Comparison of ENCODE assay signal across 22 mouse cellular contexts in the genomic region with DNA sequence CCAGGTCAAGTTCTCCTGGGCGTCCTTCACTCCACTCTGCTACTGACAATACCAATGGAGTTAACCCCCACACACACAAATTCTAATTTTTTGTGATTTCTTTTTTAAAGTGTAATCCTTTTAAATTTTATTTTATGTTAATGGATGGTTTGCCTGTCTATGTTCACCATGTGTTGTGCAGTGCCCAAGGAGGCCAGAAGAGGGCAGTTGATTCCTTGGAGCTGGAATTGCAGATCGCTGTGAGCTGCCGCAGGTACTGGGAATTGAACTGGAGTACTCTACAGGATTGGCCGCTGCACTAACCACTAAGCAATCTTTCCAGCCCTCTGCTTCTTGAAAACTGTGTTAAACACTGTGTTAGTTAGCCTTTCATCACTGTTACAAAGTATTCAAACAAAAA. TPM values are rescaled to one million over a fixed set of nuclear protein-coding genes. Genes with fewer than 3 reads are reported as not detected.
"Had no signal": no experiment of that assay in that cellular context is flagged by ENCODE, and none has a peak within 500 bp of the region (broad histone marks: within the 10 kb centered on the region; RNA-seq: fewer than 3 reads in every experiment).

No protein-coding gene starts in this region.

- ATAC-seq: intestine, postnatal 0 days had no signal

- H3K9ac ChIP-seq: liver, embryonic 13.5 days; lung, embryonic 14.5 days had no signal

- H3K4me3 ChIP-seq: left cerebral cortex, adult 2 months; limb, embryonic 10.5 days; liver, embryonic 13.5 days; midbrain, embryonic 10.5 days had no signal

- H3K9me3 ChIP-seq: limb, embryonic 10.5 days; liver, embryonic 13.5 days; midbrain, embryonic 10.5 days had no signal

- H3K27me3 ChIP-seq: liver, embryonic 13.5 days had no signal

- H3K4me1 ChIP-seq: limb, embryonic 10.5 days; liver, embryonic 13.5 days; midbrain, embryonic 10.5 days had no signal

- H3K36me3 ChIP-seq: limb, embryonic 10.5 days; liver, embryonic 13.5 days; midbrain, embryonic 10.5 days had no signal

- DNase-seq: kidney, adult 8-10 months; kidney, postnatal 36 days; liver, embryonic 13.5 days; lung, embryonic 14.5 days; lung, postnatal 10 days; lung, postnatal 4 days; midbrain, embryonic 14.5 days; right cerebral cortex, adult 18-20 months; right cerebral cortex, postnatal 25 days; thymus, postnatal 14 days had no signal

- H3K4me2 ChIP-seq: liver, embryonic 13.5 days; lung, embryonic 14.5 days had no signal

- H3K27ac ChIP-seq: left cerebral cortex, adult 2 months; limb, embryonic 10.5 days; liver, embryonic 13.5 days; midbrain, embryonic 10.5 days; stomach, postnatal 0 days had no signal

RNA-seq across cellular contexts. Expression of a gene that starts 13.5 kb away (rescaled TPM):
- total RNA-seq: layer of hippocampus, adult 8-10 months; layer of hippocampus, postnatal 25 days; left cerebral cortex, adult 2 months; left cerebral cortex, postnatal 14 days; megakaryocyte, adult 5-6 weeks had no signal
- polyA plus RNA-seq: intestine, postnatal 0 days; limb, embryonic 10.5 days; liver, embryonic 13.5 days; lung, embryonic 14.5 days; midbrain, embryonic 10.5 days; midbrain, embryonic 14.5 days; neural tube, embryonic 14.5 days; small intestine, adult 2 months; stomach, postnatal 0 days; urinary bladder, adult 2 months had no signal

RNA-seq across cellular contexts. Expression of a gene that starts 26.1 kb away (rescaled TPM):
- total RNA-seq: megakaryocyte, adult 5-6 weeks had no signal
- polyA plus RNA-seq: intestine, postnatal 0 days; stomach, postnatal 0 days had no signal
